Mouse (Mus musculus): Measurements from ENCODE around the gene Amdhd2. TPM values are rescaled to one million over a fixed set of nuclear protein-coding genes. Genes with fewer than 3 reads are reported as not detected.

Amdhd2 gene
- polyA plus RNA-seq, 1 experiment = 25.3 TPM

GRCm38 (mm10) chr17:24167891-24168505 is 4.4 kb upstream of the Amdhd2 start:
- Histone ChIP-seq H3K9me3 (replicated peaks; ENCODE audit: control insufficient read depth, insufficient read depth, low read length, poor library complexity, severe bottlenecking) (no peaks in the 10 kb centered on the region), H3K4me1 (ENCODE audit: control insufficient read depth, insufficient read depth, low read length) (peaks cover 6% of the 10 kb centered on the region), H3K27me3 (ENCODE audit: control insufficient read depth, insufficient read depth, low read length, poor library complexity, severe bottlenecking) (no peaks in the 10 kb centered on the region), H3K27ac (ENCODE audit: insufficient read depth, low read length) (no peak overlapping the region), H3K9ac (ENCODE audit: low read depth, poor library complexity, severe bottlenecking) (peak overlapping the region; percentile 77), H3K36me3 (ENCODE audit: control insufficient read depth, insufficient read depth, low read length, poor library complexity, severe bottlenecking) (peaks cover 13% of the 10 kb centered on the region), H3K4me3 (ENCODE audit: low read depth, low read length) (peak overlapping the region; percentile 73)
- no peak for TF ChIP-seq POLR2A (IDR thresholded peaks at IDR 0.05; ENCODE audit: insufficient read depth, low read length)
- no peak for TF ChIP-seq EP300 (IDR thresholded peaks at IDR 0.05; ENCODE audit: insufficient read depth, low read depth, low read length)
- TF ChIP-seq CTCF (IDR thresholded peaks at IDR 0.05; ENCODE audit: low read depth, low read length) = no peak

DNA sequence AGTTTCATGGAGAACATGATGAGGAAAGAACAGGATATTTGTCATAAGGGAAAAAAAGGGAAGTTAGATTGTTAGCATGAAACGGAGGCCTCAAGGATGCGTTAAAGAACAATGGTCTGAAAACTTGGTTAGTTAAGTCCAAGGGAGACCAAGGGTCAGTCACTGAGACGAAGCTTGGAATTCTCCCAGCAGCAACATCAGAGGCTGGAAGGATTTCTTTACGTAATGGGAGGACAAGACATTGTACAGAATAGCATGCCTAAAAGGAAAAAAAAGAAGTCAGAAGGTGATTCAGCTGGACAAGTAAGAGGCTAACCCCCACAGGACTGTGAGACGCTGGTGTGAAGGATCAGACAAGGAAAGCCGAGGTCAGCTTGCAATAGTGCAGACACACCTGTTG is 3.6 kb upstream of the Amdhd2 start:
- TF ChIP-seq CTCF (IDR thresholded peaks at IDR 0.05; ENCODE audit: low read depth, low read length) = no peak
- TF ChIP-seq EP300 (IDR thresholded peaks at IDR 0.05; ENCODE audit: insufficient read depth, low read depth, low read length) = no peak
- TF ChIP-seq POLR2A (IDR thresholded peaks at IDR 0.05; ENCODE audit: insufficient read depth, low read length) = no peak
- H3K9ac ChIP-seq (ENCODE audit: low read depth, poor library complexity, severe bottlenecking) = no peak overlapping the region
- H3K27ac ChIP-seq (ENCODE audit: insufficient read depth, low read length) = no peak overlapping the region
- no peak overlapping the region for H3K4me3 ChIP-seq (ENCODE audit: low read depth, low read length)
- peaks cover 6% of the 10 kb centered on the region for H3K4me1 ChIP-seq (ENCODE audit: control insufficient read depth, insufficient read depth, low read length)
- no peaks in the 10 kb centered on the region for H3K27me3 ChIP-seq (ENCODE audit: control insufficient read depth, insufficient read depth, low read length, poor library complexity, severe bottlenecking)
- peaks cover 13% of the 10 kb centered on the region for H3K36me3 ChIP-seq (ENCODE audit: control insufficient read depth, insufficient read depth, low read length, poor library complexity, severe bottlenecking)
- H3K9me3 ChIP-seq (replicated peaks; ENCODE audit: control insufficient read depth, insufficient read depth, low read length, poor library complexity, severe bottlenecking) = no peaks in the 10 kb centered on the region

DNA sequence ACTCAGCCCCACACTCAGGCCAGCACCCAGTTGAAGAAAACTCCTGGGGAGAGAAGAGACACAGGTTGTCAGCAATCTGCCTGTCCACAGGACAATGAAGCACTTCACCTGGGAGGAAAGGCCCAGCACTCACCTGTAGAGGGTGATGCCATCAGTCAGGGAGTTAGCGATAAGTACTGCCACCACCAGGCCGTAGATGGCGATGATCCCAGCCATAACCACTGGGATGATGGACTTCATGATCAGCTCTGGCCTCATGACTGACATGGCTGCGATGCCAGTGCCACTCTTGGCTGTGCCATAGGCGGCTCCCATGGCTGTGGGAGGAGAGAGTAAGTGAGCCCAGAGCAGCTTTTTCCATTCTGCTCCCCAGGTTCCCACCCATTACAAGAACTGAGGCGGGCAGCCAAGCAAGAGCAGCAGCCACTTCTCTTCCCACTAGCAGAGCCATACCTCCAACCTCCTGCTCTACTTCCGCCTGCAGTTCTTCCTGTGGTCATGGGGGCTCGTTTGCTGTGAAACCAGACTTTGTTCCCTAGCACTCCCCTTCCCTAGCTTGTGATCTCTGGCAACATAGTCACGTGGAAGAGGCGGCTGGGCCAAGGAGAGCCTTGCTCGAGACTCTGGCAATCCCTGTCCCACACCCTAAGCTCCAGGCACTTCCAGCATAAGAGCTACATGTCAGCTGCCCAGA is 1.1 kb upstream of the Amdhd2 start:
- Histone ChIP-seq H3K27me3 (ENCODE audit: control insufficient read depth, insufficient read depth, low read length, poor library complexity, severe bottlenecking) (no peaks in the 10 kb centered on the region), H3K36me3 (ENCODE audit: control insufficient read depth, insufficient read depth, low read length, poor library complexity, severe bottlenecking) (peaks cover 13% of the 10 kb centered on the region), H3K4me1 (ENCODE audit: control insufficient read depth, insufficient read depth, low read length) (peaks cover 4% of the 10 kb centered on the region), H3K4me3 (ENCODE audit: low read depth, low read length) (no peak overlapping the region), H3K9me3 (replicated peaks; ENCODE audit: control insufficient read depth, insufficient read depth, low read length, poor library complexity, severe bottlenecking) (no peaks in the 10 kb centered on the region), H3K9ac (ENCODE audit: low read depth, poor library complexity, severe bottlenecking) (no peak overlapping the region), H3K27ac (ENCODE audit: insufficient read depth, low read length) (no peak overlapping the region)
- TF ChIP-seq CTCF (IDR thresholded peaks at IDR 0.05; ENCODE audit: low read depth, low read length) = peak; percentile 1
- no peak for TF ChIP-seq POLR2A (IDR thresholded peaks at IDR 0.05; ENCODE audit: insufficient read depth, low read length)

GRCm38 (mm10) chr17:24162584-24163175 is 886 bp downstream of the Amdhd2 start:
- Histone ChIP-seq H3K4me3 (ENCODE audit: low read depth, low read length) (peak overlapping the region; percentile 95), H3K4me1 (ENCODE audit: control insufficient read depth, insufficient read depth, low read length) (peaks cover 2% of the 10 kb centered on the region), H3K9me3 (replicated peaks; ENCODE audit: control insufficient read depth, insufficient read depth, low read length, poor library complexity, severe bottlenecking) (no peaks in the 10 kb centered on the region), H3K27ac (ENCODE audit: insufficient read depth, low read length) (no peak overlapping the region; the same call in 1 of the 2 replicates), H3K36me3 (ENCODE audit: control insufficient read depth, insufficient read depth, low read length, poor library complexity, severe bottlenecking) (peaks cover 12% of the 10 kb centered on the region), H3K27me3 (ENCODE audit: control insufficient read depth, insufficient read depth, low read length, poor library complexity, severe bottlenecking) (no peaks in the 10 kb centered on the region), H3K9ac (ENCODE audit: low read depth, poor library complexity, severe bottlenecking) (peak overlapping the region; percentile 64)
- TF ChIP-seq CTCF (IDR thresholded peaks at IDR 0.05; ENCODE audit: low read depth, low read length) (no peak), POLR2A (IDR thresholded peaks at IDR 0.05; ENCODE audit: insufficient read depth, low read length) (no peak), EP300 (IDR thresholded peaks at IDR 0.05; ENCODE audit: insufficient read depth, low read depth, low read length) (no peak)

DNA sequence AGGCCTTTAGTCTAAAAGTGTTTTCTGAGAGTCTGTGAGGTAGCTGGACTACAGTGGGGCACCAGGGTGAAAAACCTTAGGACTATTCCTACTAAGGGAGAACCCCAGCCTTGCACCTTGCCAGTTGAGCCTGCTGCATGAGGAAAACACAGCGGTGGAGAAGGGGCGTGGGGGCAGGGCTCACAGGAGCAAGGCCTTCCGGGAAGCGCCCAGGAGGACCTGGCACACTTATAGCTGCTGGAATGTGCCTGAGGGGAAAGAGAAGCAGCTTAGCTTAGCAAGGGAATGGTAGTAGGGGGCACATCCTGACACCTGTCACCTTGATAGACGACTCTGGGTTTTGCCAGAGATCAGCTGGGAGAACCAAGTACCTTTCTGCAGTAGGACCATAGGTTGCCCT is 2.1 kb downstream of the Amdhd2 start:
- H3K9ac ChIP-seq (ENCODE audit: low read depth, poor library complexity, severe bottlenecking) = no peak overlapping the region
- H3K9me3 ChIP-seq (replicated peaks; ENCODE audit: control insufficient read depth, insufficient read depth, low read length, poor library complexity, severe bottlenecking) = no peaks in the 10 kb centered on the region
- no peaks in the 10 kb centered on the region for H3K4me1 ChIP-seq (ENCODE audit: control insufficient read depth, insufficient read depth, low read length)
- TF ChIP-seq CTCF (IDR thresholded peaks at IDR 0.05; ENCODE audit: low read depth, low read length) (no peak), EP300 (IDR thresholded peaks at IDR 0.05; ENCODE audit: insufficient read depth, low read depth, low read length) (no peak), POLR2A (IDR thresholded peaks at IDR 0.05; ENCODE audit: insufficient read depth, low read length) (no peak)
- H3K36me3 ChIP-seq (ENCODE audit: control insufficient read depth, insufficient read depth, low read length, poor library complexity, severe bottlenecking) = 0 out of 2 replicates have a peak, but pooled peaks cover 1% of the 10 kb centered on the region
- H3K27me3 ChIP-seq (ENCODE audit: control insufficient read depth, insufficient read depth, low read length, poor library complexity, severe bottlenecking) = no peaks in the 10 kb centered on the region
- H3K4me3 ChIP-seq (ENCODE audit: low read depth, low read length) = no peak overlapping the region
- no peak overlapping the region for H3K27ac ChIP-seq (ENCODE audit: insufficient read depth, low read length)

- H3K9me3 ChIP-seq (replicated peaks; ENCODE audit: control insufficient read depth, insufficient read depth, low read length, poor library complexity, severe bottlenecking) = no peaks in the 10 kb centered on the region
- TF ChIP-seq CTCF (IDR thresholded peaks at IDR 0.05; ENCODE audit: low read depth, low read length) (no peak), POLR2A (IDR thresholded peaks at IDR 0.05; ENCODE audit: insufficient read depth, low read length) (no peak), EP300 (IDR thresholded peaks at IDR 0.05; ENCODE audit: insufficient read depth, low read depth, low read length) (no peak)
Measured at GRCm38 (mm10) chr17:24157526-24157925, 6.0 kb downstream of the Amdhd2 start.

More at GRCm38 (mm10) chr17:24157526-24157925, 6.0 kb downstream of the Amdhd2 start:
- no peaks in the 10 kb centered on the region for H3K36me3 ChIP-seq (ENCODE audit: control insufficient read depth, insufficient read depth, low read length, poor library complexity, severe bottlenecking)
- no peak overlapping the region for H3K4me3 ChIP-seq (ENCODE audit: low read depth, low read length)
- H3K27ac ChIP-seq (ENCODE audit: insufficient read depth, low read length) = no peak overlapping the region
- no peaks in the 10 kb centered on the region for H3K4me1 ChIP-seq (ENCODE audit: control insufficient read depth, insufficient read depth, low read length)
- no peak overlapping the region for H3K9ac ChIP-seq (ENCODE audit: low read depth, poor library complexity, severe bottlenecking)
- H3K27me3 ChIP-seq (ENCODE audit: control insufficient read depth, insufficient read depth, low read length, poor library complexity, severe bottlenecking) = no peaks in the 10 kb centered on the region

Measured in ES-Bruce4 (cell line).